Mouse (Mus musculus) frontal cortex, postnatal 36 days (tissue): ENCODE results near the gene Zkscan1.
A peak's percentile ranks its signal among the peaks of the same experiment; 100 is the strongest.

Experiments
- DNase-seq, 2 experiments: peaks; one replicate each; pipeline ENCODE4 v3.0.0; 2022; ENCODE audit warnings: low spot score in 2 of 2

Gene Zkscan1

DNA sequence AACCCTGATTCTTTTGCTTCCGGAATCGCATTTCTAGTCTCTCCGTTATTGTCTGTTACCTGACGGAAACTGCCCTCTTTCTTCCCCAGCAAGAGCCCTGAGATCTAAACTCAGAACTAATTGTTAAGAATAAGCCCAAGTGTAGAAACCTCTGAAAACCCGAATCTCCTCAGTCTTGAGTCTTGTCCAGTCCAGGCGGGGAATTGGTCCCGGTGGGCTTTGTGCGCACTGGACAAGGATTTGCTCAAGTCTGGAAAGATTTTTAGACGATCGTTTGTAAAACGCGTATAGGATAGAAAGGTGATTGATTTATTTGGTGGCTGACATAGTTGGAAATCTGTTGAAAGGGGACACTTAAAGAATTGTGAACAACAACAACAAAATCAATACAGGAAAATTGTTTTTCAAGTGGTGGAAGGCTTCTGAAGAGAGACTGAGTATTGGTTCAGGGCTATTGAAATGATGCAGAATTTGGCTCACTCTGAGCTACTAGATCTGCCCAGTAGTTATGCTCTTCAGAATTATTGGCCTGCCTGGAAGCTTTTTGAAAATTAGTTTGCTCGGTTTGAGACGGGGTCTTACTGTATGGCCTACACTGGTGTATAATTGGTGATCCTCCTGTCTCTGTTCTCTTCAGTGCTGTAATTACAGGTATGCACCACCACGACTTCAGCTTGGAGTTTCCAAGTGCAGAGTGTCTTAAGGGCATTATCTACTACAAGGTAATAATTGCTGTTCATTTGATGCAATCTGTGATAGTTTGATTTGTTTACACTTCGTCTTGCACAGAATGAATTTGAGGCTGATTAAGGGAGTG lies 32.5 kb downstream of the Zkscan1 start:
- no peak for DNase-seq

DNA sequence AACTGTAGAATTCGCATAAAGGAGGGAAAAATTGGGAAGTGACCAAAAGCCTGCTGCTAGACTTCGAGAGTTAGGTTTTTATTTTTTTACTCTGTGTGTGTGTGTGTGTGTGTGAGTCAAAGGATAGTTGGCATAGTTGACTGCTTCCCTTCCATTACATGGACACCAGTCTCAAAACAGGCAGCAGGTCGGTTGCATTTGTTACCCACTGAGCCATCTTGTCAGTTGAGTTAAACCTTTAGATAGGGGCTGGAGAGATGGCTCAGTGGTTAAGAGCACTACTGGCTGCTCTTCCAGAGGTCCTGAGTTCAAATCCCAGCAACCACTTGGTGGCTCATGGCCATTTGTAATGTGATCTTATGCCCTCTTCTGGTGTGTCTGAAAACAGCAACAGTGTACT lies 33.2 kb downstream of the Zkscan1 start:
- no peak for DNase-seq

DNA sequence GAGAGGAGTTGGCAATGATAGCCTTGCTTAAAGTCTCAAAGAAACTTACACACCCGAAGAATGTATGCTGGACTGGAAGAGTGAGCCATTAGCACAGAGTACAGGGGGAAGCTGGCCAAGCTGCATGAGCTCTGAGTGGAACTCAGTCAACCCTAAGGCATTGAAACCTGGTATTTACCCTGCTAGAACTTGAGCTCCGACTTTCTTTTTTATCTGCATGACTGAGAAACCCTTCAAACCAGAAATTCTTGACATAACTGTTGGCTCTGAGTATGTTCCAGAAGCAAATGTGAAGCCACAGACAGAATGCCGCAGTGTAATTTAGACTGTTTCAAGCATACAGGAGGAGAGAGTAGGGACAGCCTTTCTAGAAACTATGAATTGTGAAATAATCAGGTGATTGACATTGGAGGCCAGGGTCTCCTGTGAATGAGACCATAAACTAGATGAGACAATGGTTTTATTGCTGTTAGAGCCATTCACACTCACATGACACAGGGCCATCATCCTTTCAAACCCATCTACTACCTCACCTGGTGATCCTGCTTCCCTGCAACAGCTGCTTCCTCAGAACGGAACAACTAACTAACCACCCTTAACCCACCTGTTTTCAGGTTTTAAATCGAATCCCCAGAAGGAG lies 47.7 kb downstream of the Zkscan1 start:
- DNase-seq, result no peak

DNA sequence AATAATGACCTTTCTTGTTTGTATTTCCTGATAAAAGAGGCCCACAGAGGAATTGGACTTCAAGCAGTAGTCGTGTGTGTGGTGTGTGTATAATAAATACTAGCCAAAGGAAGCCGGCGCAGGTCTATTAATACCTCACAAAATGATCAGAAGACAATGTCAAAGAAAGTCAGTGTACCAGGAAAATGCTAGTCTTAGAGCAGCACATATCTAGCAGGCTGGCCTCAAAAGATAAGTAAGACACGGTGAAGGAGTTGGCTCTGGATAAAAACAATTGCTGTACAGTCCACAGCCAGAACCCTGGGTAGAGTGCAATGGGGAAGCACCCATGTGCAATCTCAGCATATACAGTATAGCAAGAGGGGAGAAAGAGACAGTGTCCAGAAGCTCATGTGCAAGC lies 52.4 kb downstream of the Zkscan1 start:
- no peak for DNase-seq

DNA sequence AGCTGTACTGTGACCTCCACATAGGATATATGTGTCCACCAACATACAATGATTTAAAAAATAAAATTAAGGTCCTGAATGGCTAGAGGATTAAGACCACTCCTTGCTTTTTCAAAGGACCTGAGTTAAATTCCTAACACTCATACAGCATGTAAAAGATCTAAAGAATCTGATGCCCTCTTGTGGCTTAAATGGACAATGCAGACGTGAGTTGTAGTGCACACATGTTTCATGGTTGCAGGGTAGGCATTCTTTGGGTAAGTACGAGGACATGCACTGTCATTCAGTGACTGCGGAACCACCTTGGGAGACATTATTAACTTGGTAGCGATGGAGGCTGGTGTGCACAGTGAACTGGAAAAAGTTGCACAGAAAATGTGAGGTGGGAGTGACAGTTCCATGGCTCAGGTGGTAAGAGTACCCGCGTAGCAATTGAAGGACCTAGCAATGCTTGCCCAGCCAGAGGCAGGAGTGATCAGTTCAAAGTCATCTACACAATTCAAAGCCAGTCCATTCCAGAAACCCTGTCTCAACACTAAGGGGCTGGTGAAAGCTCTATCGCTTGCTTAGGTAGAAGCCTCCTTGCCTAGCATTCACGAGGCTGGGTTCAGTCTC lies 53.2 kb downstream of the Zkscan1 start:
- peak in 1 of 2 experiments; percentile 38 for DNase-seq

DNA sequence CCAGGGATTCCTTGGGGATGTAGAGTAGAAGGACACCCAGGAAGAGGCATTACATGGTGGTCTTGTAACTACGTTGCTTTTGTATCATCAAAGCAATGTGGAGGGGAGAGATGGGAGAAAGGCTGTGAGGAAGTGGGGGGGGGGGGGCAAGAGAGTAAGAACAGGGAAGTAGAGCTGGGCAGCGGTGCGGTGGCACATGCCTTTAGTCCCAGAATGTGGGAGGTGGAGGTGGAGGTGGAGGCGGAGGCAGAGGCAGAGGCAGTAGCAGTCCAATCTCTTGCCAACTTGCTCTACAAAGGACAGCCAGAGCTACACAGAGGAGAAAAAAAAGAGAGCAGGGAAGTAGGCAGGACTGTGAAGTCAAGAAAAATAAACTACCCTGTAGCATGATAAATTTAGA lies 53.7 kb downstream of the Zkscan1 start:
- DNase-seq, result no peak

DNA sequence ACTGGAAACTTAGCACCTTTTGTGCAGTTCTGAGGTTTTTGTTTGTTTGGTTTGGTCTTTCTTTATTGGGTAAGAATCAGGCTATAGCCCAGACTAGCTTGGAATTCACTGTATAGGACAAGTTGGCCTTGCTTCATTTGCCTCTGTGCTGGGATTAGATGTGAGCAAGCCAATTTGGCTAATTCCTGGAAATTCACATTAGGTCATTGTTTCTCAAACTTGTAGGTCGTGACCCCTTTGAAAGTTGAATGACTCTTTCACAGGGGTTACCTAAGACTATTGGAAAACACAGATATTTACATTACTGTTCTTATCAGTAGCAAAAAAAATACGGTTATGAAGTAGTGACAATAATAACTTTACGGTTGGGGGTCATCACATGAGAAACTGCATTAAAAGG lies 69.5 kb downstream of the Zkscan1 start:
- no peak for DNase-seq

DNA sequence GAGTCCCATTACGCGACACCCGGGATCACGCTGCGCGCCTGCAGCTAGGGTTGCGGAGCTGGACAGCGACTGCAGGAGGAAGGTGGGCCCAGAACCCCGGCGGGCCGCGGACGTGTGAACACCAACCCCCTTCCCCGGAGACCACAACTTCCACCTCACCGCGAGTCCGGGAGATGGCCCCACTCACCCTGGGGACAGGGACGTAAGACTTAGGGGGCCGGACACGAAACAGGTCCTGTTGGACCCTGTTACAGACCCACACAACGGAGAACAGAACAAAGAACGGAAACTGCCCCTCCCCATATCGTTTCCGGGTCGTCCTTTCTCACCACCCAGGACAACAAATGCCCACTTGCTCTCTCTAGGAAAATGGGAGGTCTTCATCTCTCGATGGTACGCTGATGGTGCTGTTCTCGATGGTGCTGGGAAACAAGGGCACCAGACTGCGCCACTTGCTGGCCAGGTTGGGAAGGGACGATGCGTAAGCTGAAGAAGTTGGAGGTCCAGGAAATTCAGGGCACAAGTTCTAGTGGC lies 70.6 kb downstream of the Zkscan1 start, which contains the start of gene Zfp113:
Zfp113 (minus strand) TSS at position 302 of the 534 bp plus-strand sequence.
- peak; percentile 90 to 94 for DNase-seq
